Mouse (Mus musculus): Measurements from ENCODE around the gene Yrdc.
A peak's percentile ranks its signal among the peaks of the same experiment; 100 is the strongest.

Gene Yrdc

GRCm38 (mm10) chr4:124849631-124850260 lies 733 bp upstream of the Yrdc start:
- no peak for DNase-seq (ENCODE audit: low read depth, low spot score)

GRCm38 (mm10) chr4:124850933-124851658 lies 617 bp downstream of the Yrdc start, which contains the start of gene 1110065P20Rik:
Gene 1110065P20Rik (minus strand): TSS chr4:124851196.
- peak; percentile 77 for DNase-seq (ENCODE audit: low read depth, low spot score)

- DNase-seq (ENCODE audit: low read depth, low spot score) = no peak
These were observed 5.8 kb downstream of the Yrdc start for GRCm38 (mm10) chr4:124856294-124856693.

GRCm38 (mm10) chr4:124858370-124858769 lies 7.9 kb downstream of the Yrdc start:
- no peak for DNase-seq (ENCODE audit: low read depth, low spot score)

- peak; percentile 11 for DNase-seq (ENCODE audit: low read depth, low spot score)
These were observed 10.0 kb downstream of the Yrdc start for GRCm38 (mm10) chr4:124860446-124860845.

GRCm38 (mm10) chr4:124861283-124862188 lies 11.1 kb downstream of the Yrdc start, which contains the start of gene Maneal:
Gene Maneal (minus strand): TSS chr4:124862171.
- no peak for DNase-seq (ENCODE audit: low read depth, low spot score)

- DNase-seq (ENCODE audit: low read depth, low spot score) = no peak
These were observed 22.2 kb downstream of the Yrdc start for GRCm38 (mm10) chr4:124872719-124873118.

GRCm38 (mm10) chr4:124880599-124880998 lies 30.1 kb downstream of the Yrdc start, which contains the start of gene Epha10:
Gene Epha10 (plus strand): TSS chr4:124880899.
- DNase-seq (ENCODE audit: low read depth, low spot score) = no peak

- no peak for DNase-seq (ENCODE audit: low read depth, low spot score)
These were observed 30.9 kb downstream of the Yrdc start for GRCm38 (mm10) chr4:124881341-124881908.

GRCm38 (mm10) chr4:124882151-124882729 lies 31.8 kb downstream of the Yrdc start:
- DNase-seq (ENCODE audit: low read depth, low spot score) = no peak

GRCm38 (mm10) chr4:124888702-124889101 lies 38.2 kb downstream of the Yrdc start:
- no peak for DNase-seq (ENCODE audit: low read depth, low spot score)

- no peak for DNase-seq (ENCODE audit: low read depth, low spot score)
These were observed 39.5 kb downstream of the Yrdc start for GRCm38 (mm10) chr4:124889935-124890334.

- no peak for DNase-seq (ENCODE audit: low read depth, low spot score)
These were observed 40.4 kb downstream of the Yrdc start for GRCm38 (mm10) chr4:124890831-124891230.

GRCm38 (mm10) chr4:124893769-124894168 lies 43.3 kb downstream of the Yrdc start:
- no peak for DNase-seq (ENCODE audit: low read depth, low spot score)

GRCm38 (mm10) chr4:124894508-124895428 lies 44.3 kb downstream of the Yrdc start:
- DNase-seq (ENCODE audit: low read depth, low spot score) = no peak

- DNase-seq (ENCODE audit: low read depth, low spot score) = no peak
These were observed 47.9 kb downstream of the Yrdc start for GRCm38 (mm10) chr4:124898428-124898827.

- no peak for DNase-seq (ENCODE audit: low read depth, low spot score)
These were observed 49.4 kb downstream of the Yrdc start for GRCm38 (mm10) chr4:124899906-124900305.
